Mouse (Mus musculus): ENCODE measurements around the gene Cdk14. TPM values are rescaled to one million over a fixed set of nuclear protein-coding genes. Genes with fewer than 3 reads are reported as not detected.
A peak's percentile ranks its signal among the peaks of the same experiment; 100 is the strongest.

Cdk14 gene
- polyA plus RNA-seq, 1 experiment from 2014 or later: 23.5 TPM

GRCm38 (mm10) chr5:5004740-5005139 is 415.4 kb downstream of the Cdk14 start:
- Histone ChIP-seq H3K27me3 (ENCODE audit: control insufficient read depth, insufficient read depth, low read length) (peaks cover 3% of the 10 kb centered on the region), H3K27ac (ENCODE audit: low read depth, low read length) (no peak overlapping the region), H3K9ac (ENCODE audit: low read length) (no peak overlapping the region), H3K9me3 (ENCODE audit: control insufficient read depth, low read length) (no peaks in the 10 kb centered on the region), H3K4me2 (ENCODE audit: low read depth, low read length, severe bottlenecking) (no peak overlapping the region), H3K36me3 (ENCODE audit: control insufficient read depth, insufficient read depth, low read length) (no peaks in the 10 kb centered on the region), H3K4me1 (replicated peaks; ENCODE audit: control insufficient read depth, insufficient read depth, low read length) (0 out of 2 replicates have a peak, but pooled peaks cover 2% of the 10 kb centered on the region), H3K4me3 (ENCODE audit: low read depth, low read length) (no peak overlapping the region)
- 89% methylated on average over 2 of the region's 2 CpGs for whole genome bisulfite sequencing
- no peak for ATAC-seq (replicated peaks; ENCODE audit: low FRiP score)
- no peak for DNase-seq (ENCODE audit: low spot score)

- Histone ChIP-seq H3K4me3 (ENCODE audit: low read depth, low read length) (no peak overlapping the region), H3K36me3 (ENCODE audit: control insufficient read depth, insufficient read depth, low read length) (no peaks in the 10 kb centered on the region), H3K27ac (ENCODE audit: low read depth, low read length) (no peak overlapping the region), H3K9ac (ENCODE audit: low read length) (no peak overlapping the region), H3K4me2 (ENCODE audit: low read depth, low read length, severe bottlenecking) (no peak overlapping the region), H3K4me1 (replicated peaks; ENCODE audit: control insufficient read depth, insufficient read depth, low read length) (peaks cover 2% of the 10 kb centered on the region; the same call in 1 of the 2 replicates), H3K9me3 (ENCODE audit: control insufficient read depth, low read length) (no peaks in the 10 kb centered on the region), H3K27me3 (ENCODE audit: control insufficient read depth, insufficient read depth, low read length) (no peaks in the 10 kb centered on the region)
- no peak for ATAC-seq (replicated peaks; ENCODE audit: low FRiP score)
- WGBS: 89% methylated on average over 4 of the region's 4 CpGs
- no peak for DNase-seq (ENCODE audit: low spot score)
Observed at GRCm38 (mm10) chr5:4993192-4993601, 426.9 kb downstream of the Cdk14 start.

GRCm38 (mm10) chr5:4991023-4991422 is 429.1 kb downstream of the Cdk14 start:
- no peaks in the 10 kb centered on the region for H3K27me3 ChIP-seq (ENCODE audit: control insufficient read depth, insufficient read depth, low read length)
- ATAC-seq (replicated peaks; ENCODE audit: low FRiP score): no peak
- H3K27ac ChIP-seq (ENCODE audit: low read depth, low read length): no peak overlapping the region
- H3K9ac ChIP-seq (ENCODE audit: low read length): no peak overlapping the region
- WGBS: 59% methylated on average over 2 of the region's 2 CpGs
- no peak overlapping the region for H3K4me2 ChIP-seq (ENCODE audit: low read depth, low read length, severe bottlenecking)
- H3K4me3 ChIP-seq (ENCODE audit: low read depth, low read length): no peak overlapping the region
- peaks cover 2% of the 10 kb centered on the region; the same call in 1 of the 2 replicates for H3K4me1 ChIP-seq (replicated peaks; ENCODE audit: control insufficient read depth, insufficient read depth, low read length)
- no peaks in the 10 kb centered on the region for H3K36me3 ChIP-seq (ENCODE audit: control insufficient read depth, insufficient read depth, low read length)
- no peak for DNase-seq (ENCODE audit: low spot score)
- no peaks in the 10 kb centered on the region for H3K9me3 ChIP-seq (ENCODE audit: control insufficient read depth, low read length)

- H3K9me3 ChIP-seq (ENCODE audit: control insufficient read depth, low read length): no peaks in the 10 kb centered on the region
- WGBS: 67% methylated on average over 5 of the region's 5 CpGs
- ATAC-seq (replicated peaks; ENCODE audit: low FRiP score): no peak
Observed at GRCm38 (mm10) chr5:4990237-4990636, 429.9 kb downstream of the Cdk14 start.

GRCm38 (mm10) chr5:4986181-4986580 is 433.9 kb downstream of the Cdk14 start:
- Histone ChIP-seq H3K4me3 (ENCODE audit: low read depth, low read length) (no peak overlapping the region), H3K4me1 (replicated peaks; ENCODE audit: control insufficient read depth, insufficient read depth, low read length) (peaks cover 2% of the 10 kb centered on the region; the same call in 1 of the 2 replicates), H3K27me3 (ENCODE audit: control insufficient read depth, insufficient read depth, low read length) (no peaks in the 10 kb centered on the region), H3K9me3 (ENCODE audit: control insufficient read depth, low read length) (no peaks in the 10 kb centered on the region), H3K4me2 (ENCODE audit: low read depth, low read length, severe bottlenecking) (no peak overlapping the region), H3K36me3 (ENCODE audit: control insufficient read depth, insufficient read depth, low read length) (no peaks in the 10 kb centered on the region), H3K9ac (ENCODE audit: low read length) (no peak overlapping the region), H3K27ac (ENCODE audit: low read depth, low read length) (no peak overlapping the region)
- no peak for ATAC-seq (replicated peaks; ENCODE audit: low FRiP score)
- no peak for DNase-seq (ENCODE audit: low spot score)
- whole genome bisulfite sequencing: 71% methylated on average over 2 of the region's 2 CpGs

More at GRCm38 (mm10) chr5:4990237-4990636, 429.9 kb downstream of the Cdk14 start:
- Histone ChIP-seq H3K4me3 (ENCODE audit: low read depth, low read length) (no peak overlapping the region), H3K4me2 (ENCODE audit: low read depth, low read length, severe bottlenecking) (no peak overlapping the region), H3K4me1 (replicated peaks; ENCODE audit: control insufficient read depth, insufficient read depth, low read length) (peaks cover 2% of the 10 kb centered on the region; the same call in 1 of the 2 replicates), H3K9ac (ENCODE audit: low read length) (no peak overlapping the region), H3K36me3 (ENCODE audit: control insufficient read depth, insufficient read depth, low read length) (no peaks in the 10 kb centered on the region), H3K27ac (ENCODE audit: low read depth, low read length) (no peak overlapping the region), H3K27me3 (ENCODE audit: control insufficient read depth, insufficient read depth, low read length) (no peaks in the 10 kb centered on the region)
- DNase-seq (ENCODE audit: low spot score): no peak

GRCm38 (mm10) chr5:4979551-4979950 is 440.6 kb downstream of the Cdk14 start:
- no peak for ATAC-seq (replicated peaks; ENCODE audit: low FRiP score)

GRCm38 (mm10) chr5:4973408-4973807 is 446.7 kb downstream of the Cdk14 start:
- no peak overlapping the region for H3K9ac ChIP-seq (ENCODE audit: low read length)
- no peak overlapping the region for H3K4me3 ChIP-seq (ENCODE audit: low read depth, low read length)
- no peaks in the 10 kb centered on the region for H3K27me3 ChIP-seq (ENCODE audit: control insufficient read depth, insufficient read depth, low read length)
- no peaks in the 10 kb centered on the region for H3K4me1 ChIP-seq (replicated peaks; ENCODE audit: control insufficient read depth, insufficient read depth, low read length)
- no peak overlapping the region for H3K27ac ChIP-seq (ENCODE audit: low read depth, low read length)
- 84% methylated on average over 1 of the region's 1 CpGs for WGBS
- H3K4me2 ChIP-seq (ENCODE audit: low read depth, low read length, severe bottlenecking): no peak overlapping the region
- H3K9me3 ChIP-seq (ENCODE audit: control insufficient read depth, low read length): no peaks in the 10 kb centered on the region
- ATAC-seq (replicated peaks; ENCODE audit: low FRiP score): no peak
- no peak for DNase-seq (ENCODE audit: low spot score)
- H3K36me3 ChIP-seq (ENCODE audit: control insufficient read depth, insufficient read depth, low read length): no peaks in the 10 kb centered on the region

More at GRCm38 (mm10) chr5:4979551-4979950, 440.6 kb downstream of the Cdk14 start:
- no peak overlapping the region for H3K27ac ChIP-seq (ENCODE audit: low read depth, low read length)
- no peak overlapping the region for H3K4me3 ChIP-seq (ENCODE audit: low read depth, low read length)
- no peaks in the 10 kb centered on the region for H3K4me1 ChIP-seq (replicated peaks; ENCODE audit: control insufficient read depth, insufficient read depth, low read length)
- no peak for DNase-seq (ENCODE audit: low spot score)
- no peak overlapping the region for H3K9ac ChIP-seq (ENCODE audit: low read length)
- H3K9me3 ChIP-seq (ENCODE audit: control insufficient read depth, low read length): no peaks in the 10 kb centered on the region
- 94% methylated on average over 4 of the region's 4 CpGs for WGBS
- H3K4me2 ChIP-seq (ENCODE audit: low read depth, low read length, severe bottlenecking): no peak overlapping the region
- H3K36me3 ChIP-seq (ENCODE audit: control insufficient read depth, insufficient read depth, low read length): no peaks in the 10 kb centered on the region
- no peaks in the 10 kb centered on the region for H3K27me3 ChIP-seq (ENCODE audit: control insufficient read depth, insufficient read depth, low read length)

GRCm38 (mm10) chr5:4962063-4962610 is 458.0 kb downstream of the Cdk14 start:
- H3K9ac ChIP-seq (ENCODE audit: low read length): no peak overlapping the region
- DNase-seq (ENCODE audit: low spot score): peak; percentile 75
- 54% methylated on average over 15 of the region's 15 CpGs for WGBS
- H3K4me2 ChIP-seq (ENCODE audit: low read depth, low read length, severe bottlenecking): no peak overlapping the region
- H3K4me3 ChIP-seq (ENCODE audit: low read depth, low read length): no peak overlapping the region
- H3K27me3 ChIP-seq (ENCODE audit: control insufficient read depth, insufficient read depth, low read length): no peaks in the 10 kb centered on the region
- ATAC-seq (replicated peaks; ENCODE audit: low FRiP score): peak; percentile 78
- H3K27ac ChIP-seq (ENCODE audit: low read depth, low read length): no peak overlapping the region
- H3K36me3 ChIP-seq (ENCODE audit: control insufficient read depth, insufficient read depth, low read length): no peaks in the 10 kb centered on the region
- H3K4me1 ChIP-seq (replicated peaks; ENCODE audit: control insufficient read depth, insufficient read depth, low read length): 0 out of 2 replicates have a peak, but pooled peaks cover 6% of the 10 kb centered on the region
- H3K9me3 ChIP-seq (ENCODE audit: control insufficient read depth, low read length): no peaks in the 10 kb centered on the region

GRCm38 (mm10) chr5:4961636-4962035 is 458.5 kb downstream of the Cdk14 start:
- H3K27ac ChIP-seq (ENCODE audit: low read depth, low read length): no peak overlapping the region
- no peak overlapping the region for H3K4me3 ChIP-seq (ENCODE audit: low read depth, low read length)
- H3K4me1 ChIP-seq (replicated peaks; ENCODE audit: control insufficient read depth, insufficient read depth, low read length): 0 out of 2 replicates have a peak, but pooled peaks cover 6% of the 10 kb centered on the region
- ATAC-seq (replicated peaks; ENCODE audit: low FRiP score) (no peak), DNase-seq (ENCODE audit: low spot score) (no peak)
- H3K27me3 ChIP-seq (ENCODE audit: control insufficient read depth, insufficient read depth, low read length): no peaks in the 10 kb centered on the region
- no peak overlapping the region for H3K4me2 ChIP-seq (ENCODE audit: low read depth, low read length, severe bottlenecking)
- no peaks in the 10 kb centered on the region for H3K36me3 ChIP-seq (ENCODE audit: control insufficient read depth, insufficient read depth, low read length)
- H3K9me3 ChIP-seq (ENCODE audit: control insufficient read depth, low read length): no peaks in the 10 kb centered on the region
- 95% methylated on average over 1 of the region's 1 CpGs for WGBS
- H3K9ac ChIP-seq (ENCODE audit: low read length): no peak overlapping the region

Measured in forebrain, embryonic 11.5 days (tissue).